Mouse (Mus musculus) erythroblast, adult 5-6 weeks (primary cell): ENCODE results near the gene Igfbp4. TPM values are rescaled to one million over a fixed set of nuclear protein-coding genes. Genes with fewer than 3 reads are reported as not detected.

Source experiments
- ATAC-seq: replicated peaks from 2 replicates; pipeline ENCODE4 v1.8.0; 2016; ENCODE audit warnings: moderate number of reproducible peaks, mild to moderate bottlenecking, moderate TSS enrichment, inconsistent platforms; ENCODE audit not compliant: poor library complexity, low FRiP score, severe bottlenecking
- total RNA-seq, 2 experiments: library from RNA; stranded (forward) in 1 of 2; stranded (reverse) in 1 of 2; fragments of 150-400 nt in 1 of 2; fragments of 200-764, 138-1000 nt in 1 of 2; gene quantifications; 2 replicates each; pipeline versions ENCODE4 v1.2.3 to v1.2.4; 2015 to 2017; ENCODE audit warnings: low replicate concordance in 2 of 2

Igfbp4 gene
- total RNA-seq, 2 experiments from 2014 or later, result 10.8 to 41.5 TPM

GRCm38 (mm10) chr11:99076744-99077319, 35.8 kb downstream of the Igfbp4 start:
- ATAC-seq, result no peak

- no peak for ATAC-seq
Observed at GRCm38 (mm10) chr11:99077869-99078268, 36.8 kb downstream of the Igfbp4 start.

- ATAC-seq, result no peak
Observed at GRCm38 (mm10) chr11:99080902-99081543, 40.0 kb downstream of the Igfbp4 start.

GRCm38 (mm10) chr11:99081566-99081965, 40.5 kb downstream of the Igfbp4 start:
- ATAC-seq, result no peak

GRCm38 (mm10) chr11:99082098-99082497, 41.1 kb downstream of the Igfbp4 start:
- ATAC-seq, result no peak

- ATAC-seq, result no peak
Observed at GRCm38 (mm10) chr11:99083516-99083915, 42.5 kb downstream of the Igfbp4 start.

- no peak for ATAC-seq
Observed at GRCm38 (mm10) chr11:99084366-99084765, 43.3 kb downstream of the Igfbp4 start.

- no peak for ATAC-seq
Observed at GRCm38 (mm10) chr11:99088486-99088885, 47.4 kb downstream of the Igfbp4 start.

- no peak for ATAC-seq
Observed at GRCm38 (mm10) chr11:99089077-99089601, 48.1 kb downstream of the Igfbp4 start, which contains the start of gene Tns4. TSS of gene Tns4 (minus strand) at chr11:99089306.

GRCm38 (mm10) chr11:99090391-99090790, 49.3 kb downstream of the Igfbp4 start:
- no peak for ATAC-seq

GRCm38 (mm10) chr11:99091666-99092065, 50.6 kb downstream of the Igfbp4 start:
- ATAC-seq, result no peak

GRCm38 (mm10) chr11:99093740-99094139, 52.7 kb downstream of the Igfbp4 start:
- no peak for ATAC-seq

- no peak for ATAC-seq
Observed at GRCm38 (mm10) chr11:99094911-99095676, 54.0 kb downstream of the Igfbp4 start.

GRCm38 (mm10) chr11:99095759-99096158, 54.7 kb downstream of the Igfbp4 start:
- no peak for ATAC-seq

- no peak for ATAC-seq
Observed at GRCm38 (mm10) chr11:99096417-99096816, 55.4 kb downstream of the Igfbp4 start.

- no peak for ATAC-seq
Observed at GRCm38 (mm10) chr11:99096996-99097774, 56.1 kb downstream of the Igfbp4 start.

- ATAC-seq, result no peak
Observed at GRCm38 (mm10) chr11:99098924-99099323, 57.9 kb downstream of the Igfbp4 start.

- ATAC-seq, result no peak
Observed at GRCm38 (mm10) chr11:99099516-99099915, 58.5 kb downstream of the Igfbp4 start.

GRCm38 (mm10) chr11:99100215-99100614, 59.2 kb downstream of the Igfbp4 start:
- ATAC-seq, result no peak

GRCm38 (mm10) chr11:99101693-99102092, 60.6 kb downstream of the Igfbp4 start:
- ATAC-seq, result no peak
